Mouse (Mus musculus) left cerebral cortex, adult 11 months (tissue): ENCODE measurements around the gene Eif4a1.

Experiments
- DNase-seq: peaks from one replicate; pipeline ENCODE4 v3.0.0; 2022; ENCODE audit warnings: low spot score

The Eif4a1 gene

GRCm38 (mm10) chr11:69699595-69699994, 27.4 kb upstream of the Eif4a1 start:
- no peak for DNase-seq

GRCm38 (mm10) chr11:69698574-69698973, 26.4 kb upstream of the Eif4a1 start:
- no peak for DNase-seq

GRCm38 (mm10) chr11:69697396-69697795, 25.2 kb upstream of the Eif4a1 start:
- no peak for DNase-seq

DNA sequence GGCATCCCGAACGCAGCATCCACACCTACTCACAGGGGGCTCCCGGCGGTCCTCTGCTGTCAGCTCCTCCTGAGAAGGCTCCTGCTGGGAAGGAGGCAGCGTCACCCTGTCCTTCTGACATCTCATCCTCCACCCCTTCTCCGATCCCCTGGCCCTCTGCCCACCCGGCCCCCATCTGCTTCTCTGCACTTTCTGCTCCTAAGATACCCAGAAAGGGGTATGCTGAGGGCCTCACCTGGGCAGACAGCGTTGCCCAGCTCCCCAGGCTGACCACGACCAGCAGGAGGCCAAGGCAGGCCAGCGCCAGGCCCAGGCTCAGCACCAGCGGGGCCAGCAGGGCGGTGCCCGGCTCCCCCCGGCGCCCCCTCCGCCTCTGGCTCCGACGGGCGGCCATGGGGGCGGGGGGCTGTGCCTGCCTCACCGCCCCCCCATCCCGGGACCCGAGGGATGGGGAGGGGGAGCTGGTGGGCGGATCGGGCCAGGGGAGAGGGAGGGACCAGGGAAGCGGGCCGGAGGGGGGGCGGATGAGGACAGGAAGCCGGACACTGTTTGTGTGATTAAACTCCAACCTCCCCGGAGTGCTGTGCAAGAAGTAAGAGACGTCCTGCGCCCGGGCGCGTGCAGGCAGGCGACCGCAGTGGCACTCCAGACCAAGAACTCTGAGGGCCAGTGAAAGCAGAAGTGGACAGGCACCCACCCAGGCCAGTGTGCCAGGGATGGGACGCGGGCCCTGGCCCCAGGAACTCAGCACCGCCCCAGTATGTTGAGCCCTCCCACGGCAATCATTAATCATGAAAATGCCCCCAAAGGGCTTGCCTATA, 23.3 kb upstream of the Eif4a1 start, which contains the start of the genes Tnfsf12 and Tnfsfm13:
TSS of gene Tnfsf12 (minus strand) at position 489 of the 821 bp plus-strand sequence.
TSS of gene Tnfsfm13 (minus strand) at position 738 of the 821 bp plus-strand sequence.
- no peak for DNase-seq

DNA sequence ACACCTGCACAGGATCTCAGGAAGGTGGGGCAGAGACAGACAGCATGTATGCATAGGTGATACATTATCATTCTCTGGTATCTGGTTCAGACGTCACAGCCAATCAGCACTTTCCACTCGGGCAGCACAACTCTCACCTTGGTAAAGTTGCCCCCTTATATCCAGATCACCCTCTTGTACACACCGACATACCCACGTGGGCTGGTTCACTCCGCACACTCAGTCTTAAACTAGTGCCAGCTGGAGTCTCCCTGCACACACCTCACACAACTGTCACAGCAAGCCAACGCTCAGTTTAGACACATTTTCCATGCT, 22.8 kb upstream of the Eif4a1 start:
- no peak for DNase-seq

DNA sequence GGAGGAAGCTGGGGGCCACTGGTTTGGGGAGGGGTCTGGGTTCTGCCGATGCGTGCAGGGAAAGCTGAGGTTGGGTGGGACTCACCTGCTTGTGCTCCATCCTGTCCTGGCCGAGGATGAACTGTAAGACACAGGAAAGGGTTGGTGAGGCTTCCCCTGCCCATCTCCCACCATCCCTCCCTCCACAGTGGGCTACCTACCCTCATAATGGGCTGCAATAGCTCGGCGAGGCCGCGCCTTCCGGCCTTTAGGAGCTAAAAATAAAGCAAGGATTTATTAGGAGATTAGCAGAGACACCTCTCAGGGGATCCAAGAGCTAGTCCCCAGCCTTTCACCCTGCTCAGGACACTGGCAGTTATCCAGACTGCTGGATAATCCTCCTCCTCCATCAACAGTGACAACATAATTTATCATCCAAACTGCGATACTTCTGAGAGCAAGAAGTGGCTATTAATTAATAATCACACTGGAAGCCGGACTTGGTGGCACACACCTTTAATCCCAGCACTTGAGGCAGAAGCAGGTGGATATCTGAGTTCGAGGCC, 21.3 kb upstream of the Eif4a1 start:
- no peak for DNase-seq

DNA sequence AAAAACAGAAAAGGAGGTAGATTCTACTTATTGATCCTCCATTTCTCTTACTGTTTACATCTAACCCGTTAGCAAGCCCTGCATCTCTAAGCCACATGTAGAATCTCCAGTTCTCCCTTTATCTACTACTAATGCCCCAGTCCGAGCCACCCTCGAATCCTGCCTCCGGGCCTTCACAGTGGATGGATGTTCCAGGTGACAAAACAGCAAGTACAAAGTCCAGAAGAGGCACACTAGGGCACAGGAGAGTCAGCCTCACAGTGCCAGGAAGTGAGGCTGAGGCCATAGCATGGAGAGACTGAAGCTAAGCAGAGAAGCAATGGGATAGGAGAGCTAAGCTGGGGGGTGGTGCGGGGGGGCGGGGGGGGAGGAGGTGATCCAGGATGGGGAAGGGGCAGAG, 20.6 kb upstream of the Eif4a1 start:
- DNase-seq: no peak

DNA sequence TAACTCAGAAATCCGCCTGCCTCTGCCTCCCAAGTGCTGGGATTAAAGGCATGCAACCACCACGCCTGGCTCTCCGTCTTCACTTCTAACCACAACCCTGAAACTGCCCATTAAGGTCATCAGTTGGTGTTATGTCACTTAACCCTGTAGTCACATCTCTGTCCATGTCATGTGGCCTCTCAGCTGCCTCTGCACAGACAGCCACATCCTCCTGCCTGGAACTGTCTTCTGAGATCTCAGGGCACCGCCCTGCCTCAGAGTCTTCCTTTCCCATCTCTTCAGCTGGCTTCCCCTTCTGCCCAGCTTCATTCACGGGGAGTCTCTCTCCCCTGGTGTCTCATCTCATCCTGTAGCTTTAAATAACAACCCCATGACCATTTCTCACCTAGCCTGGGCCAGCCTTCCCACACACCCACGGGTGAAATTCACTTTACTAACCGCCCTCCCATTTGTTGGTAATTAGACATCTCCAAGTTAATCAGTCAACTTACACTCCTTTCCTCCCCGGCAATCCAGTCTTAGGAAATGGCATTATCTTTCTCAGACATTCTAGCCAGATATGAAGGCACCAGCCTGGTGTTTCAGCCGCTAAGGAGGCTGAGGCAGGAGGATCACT, 20.1 kb upstream of the Eif4a1 start:
- DNase-seq: no peak

DNA sequence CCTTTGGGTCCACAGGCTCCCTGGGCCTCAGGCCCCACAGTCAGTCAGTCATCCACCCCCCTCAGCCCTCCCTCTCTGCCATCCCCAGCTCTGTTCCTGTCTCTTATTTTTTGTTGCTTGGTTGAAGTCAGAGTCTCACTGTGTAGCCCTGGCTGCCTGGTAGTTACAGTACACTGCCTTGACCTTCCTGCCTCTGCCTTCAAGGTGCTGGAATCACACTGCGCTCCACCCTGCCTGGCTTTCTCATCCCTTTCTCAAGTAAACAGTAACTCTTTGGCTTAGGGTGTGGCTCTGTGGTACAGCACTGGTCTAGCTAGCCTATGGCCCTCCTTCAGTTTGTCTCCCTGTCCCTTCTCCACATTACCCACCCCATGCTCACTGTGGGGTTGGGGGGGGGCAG, 17.7 kb upstream of the Eif4a1 start:
- no peak for DNase-seq

- DNase-seq: no peak
Observed at GRCm38 (mm10) chr11:69687061-69687460, 14.8 kb upstream of the Eif4a1 start.

GRCm38 (mm10) chr11:69686377-69686776, 14.2 kb upstream of the Eif4a1 start:
- no peak for DNase-seq

DNA sequence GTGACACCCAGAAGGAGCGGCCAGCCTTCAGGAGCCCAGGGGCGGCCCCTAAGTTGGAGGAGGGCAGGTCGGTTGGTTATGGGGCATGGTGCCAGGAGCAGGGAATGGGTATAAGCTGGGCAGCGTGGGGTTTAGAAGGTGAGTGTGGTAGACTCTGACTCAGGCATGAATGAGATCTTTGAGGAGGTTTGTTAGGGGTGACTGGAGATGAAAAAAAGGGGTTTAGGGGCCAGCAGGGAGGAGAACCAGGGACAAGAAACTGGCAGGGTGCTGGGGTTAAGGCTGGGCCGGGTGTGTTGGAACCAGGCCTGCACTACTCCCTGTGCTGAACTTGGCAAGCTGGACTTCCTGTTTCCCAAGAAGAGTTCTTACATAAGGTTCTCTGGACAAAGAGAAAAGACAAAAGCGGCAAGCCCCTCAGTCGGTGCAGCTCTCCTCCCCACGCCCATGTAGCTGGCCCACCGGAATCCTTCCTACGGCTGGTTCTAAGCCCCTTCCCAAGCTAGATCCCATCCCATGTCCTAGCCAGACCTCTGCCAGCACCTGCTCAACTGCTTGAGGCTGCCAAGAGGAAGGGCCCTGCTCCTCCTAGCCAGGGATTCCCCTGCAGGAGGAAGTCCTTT, 13.4 kb upstream of the Eif4a1 start, which contains the start of gene Tnfsf13:
TSS of gene Tnfsf13 (minus strand) at position 259 of the 623 bp plus-strand sequence.
- DNase-seq: no peak

GRCm38 (mm10) chr11:69684936-69685335, 12.7 kb upstream of the Eif4a1 start:
- DNase-seq: no peak

- no peak for DNase-seq
Observed at GRCm38 (mm10) chr11:69684128-69684745, 12.0 kb upstream of the Eif4a1 start.

GRCm38 (mm10) chr11:69683576-69683975, 11.4 kb upstream of the Eif4a1 start:
- DNase-seq: no peak

GRCm38 (mm10) chr11:69682840-69683533, 10.8 kb upstream of the Eif4a1 start:
- DNase-seq: peak; percentile 78

DNA sequence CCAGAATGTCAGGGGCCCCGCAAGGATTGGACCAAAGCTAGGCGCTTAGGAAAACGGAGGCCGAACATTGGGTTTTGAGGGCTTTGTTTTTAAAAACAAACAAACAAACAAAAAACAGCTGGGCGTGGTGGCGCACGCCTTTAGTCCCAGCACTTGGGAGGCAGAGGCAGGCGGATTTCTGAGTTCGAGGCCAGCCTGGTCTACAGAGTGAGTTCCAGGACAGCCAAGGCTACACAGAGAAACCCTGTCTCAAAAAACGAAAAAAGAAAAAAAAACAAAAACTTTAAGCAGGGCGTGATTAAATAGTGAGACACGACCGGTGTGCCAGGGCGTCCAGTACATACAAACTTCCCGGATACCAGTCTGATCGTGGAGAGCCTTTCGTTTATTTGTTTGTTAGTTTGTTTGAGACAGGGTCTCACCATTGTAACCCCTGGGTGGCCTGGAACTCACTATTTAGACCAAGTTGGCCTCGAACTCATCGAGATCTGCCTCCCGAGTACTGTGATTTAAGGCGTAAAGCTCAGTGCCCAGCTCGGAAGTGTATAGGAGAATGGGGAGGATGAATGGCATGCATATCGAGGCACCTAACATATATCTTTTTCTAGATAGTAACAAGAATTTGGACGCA, 10.1 kb upstream of the Eif4a1 start:
- no peak for DNase-seq

GRCm38 (mm10) chr11:69681314-69682208, 9.3 kb upstream of the Eif4a1 start, which contains the start of gene Senp3:
Senp3 (minus strand) TSS chr11:69682084.
- peak; percentile 95 for DNase-seq

DNA sequence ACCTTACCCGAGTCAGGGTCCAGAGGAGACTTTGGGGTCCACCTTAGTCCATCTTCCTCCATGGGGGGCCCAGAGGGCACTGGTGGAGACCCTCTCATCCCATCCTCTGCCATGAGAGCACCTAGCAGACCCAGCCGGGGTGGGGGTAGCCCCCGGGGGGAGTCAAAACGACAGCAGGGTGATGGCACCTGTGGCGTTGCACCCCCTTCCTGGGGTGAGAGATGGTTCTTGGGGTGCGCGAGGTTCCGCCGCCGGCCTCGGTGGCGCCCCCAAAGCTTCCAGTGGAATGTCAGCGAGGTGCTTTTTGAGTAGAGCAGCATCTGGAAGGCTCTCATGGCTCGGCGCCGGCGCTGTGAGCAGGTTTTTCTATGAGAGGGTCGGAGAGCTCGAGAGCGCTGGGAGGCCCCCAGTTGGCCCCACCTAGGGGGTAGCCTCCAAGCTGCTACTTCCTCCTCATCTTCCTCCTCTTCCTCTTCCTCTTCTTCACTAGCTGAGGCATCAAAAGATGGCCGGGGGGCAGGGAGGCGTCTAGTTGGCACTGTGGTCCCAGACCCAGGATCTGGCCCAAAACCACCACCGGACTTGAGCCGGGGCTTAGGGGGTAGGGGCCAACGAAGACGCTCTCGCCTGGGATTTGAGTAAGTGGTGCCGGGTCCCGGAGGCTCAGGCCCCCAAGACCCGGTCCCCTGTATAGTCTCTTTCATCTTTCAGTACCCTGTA, 8.1 kb upstream of the Eif4a1 start:
- DNase-seq: no peak
